Mouse (Mus musculus): Measurements from ENCODE around the gene Tex2.
"Not testable (repeated sequence)": the region's sequence is repeated elsewhere in the genome, so short reads cannot be mapped to it uniquely, and the experiment has no call there.

Gene Tex2

GRCm38 (mm10) chr11:106612961-106613637 is at the start of gene Tex2:
Tex2 (minus strand) TSS chr11:106613423.
- DNase-seq (ENCODE audit: extremely low read depth, low read depth, low spot score) = no peak

- DNase-seq (ENCODE audit: extremely low read depth, low read depth, low spot score) = no peak
Measured at GRCm38 (mm10) chr11:106662634-106663407, 49.6 kb upstream of the Tex2 start.

GRCm38 (mm10) chr11:106660453-106661081 is 47.3 kb upstream of the Tex2 start:
- DNase-seq (ENCODE audit: extremely low read depth, low read depth, low spot score) = no peak

GRCm38 (mm10) chr11:106659598-106660295 is 46.5 kb upstream of the Tex2 start:
- no peak for DNase-seq (ENCODE audit: extremely low read depth, low read depth, low spot score)

- DNase-seq (ENCODE audit: extremely low read depth, low read depth, low spot score) = no peak
Measured at GRCm38 (mm10) chr11:106658051-106658880, 45.0 kb upstream of the Tex2 start.

GRCm38 (mm10) chr11:106656896-106657498 is 43.8 kb upstream of the Tex2 start:
- not testable (repeated sequence) for DNase-seq (ENCODE audit: extremely low read depth, low read depth, low spot score)

- DNase-seq (ENCODE audit: extremely low read depth, low read depth, low spot score) = no peak
Measured at GRCm38 (mm10) chr11:106648347-106648746, 35.1 kb upstream of the Tex2 start.

- DNase-seq (ENCODE audit: extremely low read depth, low read depth, low spot score) = no peak
Measured at GRCm38 (mm10) chr11:106642966-106643637, 29.9 kb upstream of the Tex2 start.

- DNase-seq (ENCODE audit: extremely low read depth, low read depth, low spot score) = no peak
Measured at GRCm38 (mm10) chr11:106641580-106641979, 28.4 kb upstream of the Tex2 start.

- DNase-seq (ENCODE audit: extremely low read depth, low read depth, low spot score) = no peak
Measured at GRCm38 (mm10) chr11:106640059-106640458, 26.8 kb upstream of the Tex2 start.

GRCm38 (mm10) chr11:106639356-106639692 is 26.1 kb upstream of the Tex2 start:
- no peak for DNase-seq (ENCODE audit: extremely low read depth, low read depth, low spot score)

GRCm38 (mm10) chr11:106638551-106639355 is 25.5 kb upstream of the Tex2 start:
- DNase-seq (ENCODE audit: extremely low read depth, low read depth, low spot score) = no peak

- DNase-seq (ENCODE audit: extremely low read depth, low read depth, low spot score) = no peak
Measured at GRCm38 (mm10) chr11:106637754-106638153, 24.5 kb upstream of the Tex2 start.

GRCm38 (mm10) chr11:106635946-106636345 is 22.7 kb upstream of the Tex2 start:
- no peak for DNase-seq (ENCODE audit: extremely low read depth, low read depth, low spot score)

- not testable (repeated sequence) for DNase-seq (ENCODE audit: extremely low read depth, low read depth, low spot score)
Measured at GRCm38 (mm10) chr11:106634175-106634574, 21.0 kb upstream of the Tex2 start.

GRCm38 (mm10) chr11:106633456-106633855 is 20.2 kb upstream of the Tex2 start:
- DNase-seq (ENCODE audit: extremely low read depth, low read depth, low spot score) = no peak

GRCm38 (mm10) chr11:106627692-106628091 is 14.5 kb upstream of the Tex2 start:
- DNase-seq (ENCODE audit: extremely low read depth, low read depth, low spot score) = no peak

- no peak for DNase-seq (ENCODE audit: extremely low read depth, low read depth, low spot score)
Measured at GRCm38 (mm10) chr11:106625577-106625976, 12.4 kb upstream of the Tex2 start.

- DNase-seq (ENCODE audit: extremely low read depth, low read depth, low spot score) = peak; percentile 40
Measured at GRCm38 (mm10) chr11:106623629-106624028, 10.4 kb upstream of the Tex2 start.
